Mouse (Mus musculus): ENCODE data around the gene Ptms.

GRCm38 (mm10) chr6:124941679-124942078 is 21.8 kb upstream of the Ptms start:
- TF ChIP-seq MAX (IDR thresholded peaks at IDR 0.05; ENCODE audit: low read depth) (no peak), MYOG (IDR thresholded peaks at IDR 0.05; ENCODE audit: control insufficient read depth in 1 of 3, insufficient read depth in 1 of 3, insufficient read length in 2 of 3, low read depth in 2 of 3) (no peak), POLR2A (IDR thresholded peaks at IDR 0.05; ENCODE audit: insufficient read length, low read depth) (no peak), CEBPB (IDR thresholded peaks at IDR 0.05; ENCODE audit: insufficient read depth, poor library complexity, severe bottlenecking) (no peak), E2F4 (IDR thresholded peaks at IDR 0.05; ENCODE audit: insufficient read depth) (no peak), SRF (IDR thresholded peaks at IDR 0.05; ENCODE audit: control insufficient read depth, insufficient read length, low read depth) (no peak), TCF12 (IDR thresholded peaks at IDR 0.05; ENCODE audit: insufficient read depth, poor library complexity, severe bottlenecking) (no peak), TCF3 (IDR thresholded peaks at IDR 0.05; ENCODE audit: insufficient read length, low read depth) (no peak)
